Mouse (Mus musculus) thymus, postnatal 14 days (tissue): ENCODE data around the gene Olfr1305.

Experiments
- DNase-seq: peaks from one replicate; pipeline ENCODE4 v3.0.0; 2021

Olfr1305 gene

DNA sequence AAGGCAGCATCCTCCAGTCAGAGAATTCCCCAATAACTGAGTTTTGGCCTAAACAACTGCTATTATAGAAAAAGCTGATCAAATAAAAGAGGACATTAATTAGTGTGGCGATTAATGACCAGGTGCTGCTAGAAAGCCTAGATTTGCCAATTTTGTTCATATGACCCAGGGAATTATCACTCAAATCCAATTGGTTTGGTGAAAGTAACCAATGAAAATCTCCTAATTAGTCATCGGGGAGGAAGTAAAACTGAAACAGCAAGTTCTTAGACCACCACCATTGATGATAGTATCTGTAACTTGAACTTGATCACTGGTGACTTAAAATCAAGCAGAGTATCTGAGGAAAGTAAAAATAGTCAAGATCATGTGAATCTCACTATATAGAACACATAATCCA is at the start of gene Olfr1305:
Gene Olfr1305, minus strand, starts transcription at position 101 of the 400 bp plus-strand sequence.
- DNase-seq: no peak

DNA sequence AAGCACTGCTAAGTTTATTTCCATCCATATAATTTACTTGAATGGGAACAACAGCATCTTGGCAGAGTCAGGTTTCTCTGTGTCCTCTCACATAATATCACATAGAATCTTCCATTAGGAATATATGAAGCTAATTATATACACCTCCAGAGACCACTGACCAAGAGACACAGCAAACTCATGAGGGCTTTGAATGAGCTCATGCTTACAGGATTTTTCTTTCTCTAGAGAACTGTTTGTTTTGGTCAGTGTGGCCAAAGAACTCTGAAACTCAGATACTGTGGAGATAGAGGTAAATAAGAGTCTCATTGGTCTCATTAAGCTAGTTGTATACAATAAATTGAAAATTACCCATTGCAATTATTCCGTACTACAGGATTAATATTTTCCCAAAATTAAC is 39.2 kb upstream of the Olfr1305 start, which contains the start of gene Olfr1306:
Gene Olfr1306, minus strand, starts transcription at position 101 of the 400 bp plus-strand sequence.
- DNase-seq: no peak

DNA sequence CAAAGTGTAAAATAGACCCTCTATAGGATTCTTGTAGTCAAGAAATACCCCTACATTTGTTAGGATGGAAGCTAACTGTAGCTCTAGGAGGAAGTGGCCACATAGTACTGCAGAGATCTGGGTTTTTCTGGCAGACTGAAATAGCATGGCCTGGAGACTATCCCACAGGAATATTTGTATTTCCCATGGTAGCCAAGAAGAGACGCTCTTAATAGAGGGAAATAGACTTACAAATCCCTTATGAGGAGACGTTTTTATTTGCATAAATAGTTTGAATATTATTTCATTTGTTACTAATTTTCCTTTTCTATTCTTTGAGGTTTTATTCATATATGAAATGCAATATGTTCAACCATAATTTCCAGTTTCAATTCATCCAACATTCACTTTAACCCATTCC is 56.7 kb downstream of the Olfr1305 start, which contains the start of gene Olfr1303:
Gene Olfr1303, minus strand, starts transcription at position 101 of the 400 bp plus-strand sequence.
- no peak for DNase-seq
